Mouse (Mus musculus) embryonic facial prominence, embryonic 13.5 days (tissue): Measurements from ENCODE around the gene Rpl32. TPM values are rescaled to one million over a fixed set of nuclear protein-coding genes. Genes with fewer than 3 reads are reported as not detected.

Experiments
- ATAC-seq: fragments of 200-750 bp; cut with Nextera tagmentation; 2 replicates; pipeline ENCODE4 v1.8.0; 2017; ENCODE audit warnings: low read depth; ENCODE audit not compliant: insufficient number of reproducible peaks, insufficient read depth, low FRiP score, low TSS enrichment
- H3K27ac ChIP-seq: fragments of 300-500 bp; sonication (generic); 2 replicates; pipeline ENCODE4 v1.5.1; 2015; ENCODE audit warnings: moderate library complexity, mild to moderate bottlenecking, inconsistent platforms
- H3K27me3 ChIP-seq: fragments of 300-500 bp; sonication (generic); 2 replicates; pipeline ENCODE4 v1.6.1; 2015; ENCODE audit warnings: mild to moderate bottlenecking, inconsistent platforms
- H3K36me3 ChIP-seq: fragments of 300-500 bp; sonication (generic); 2 replicates; pipeline ENCODE4 v1.6.1; 2015; ENCODE audit warnings: mild to moderate bottlenecking, inconsistent platforms
- H3K4me1 ChIP-seq: fragments of 300-500 bp; sonication (generic); 2 replicates; pipeline ENCODE4 v1.6.1; 2015; ENCODE audit warnings: inconsistent platforms
- H3K4me2 ChIP-seq: fragments of 300-500 bp; sonication (generic); 2 replicates; pipeline ENCODE4 v1.6.1; 2015; ENCODE audit warnings: moderate library complexity, mild to moderate bottlenecking, inconsistent platforms
- H3K4me3 ChIP-seq: fragments of 300-500 bp; sonication (generic); 2 replicates; pipeline ENCODE4 v1.5.1; 2015; ENCODE audit warnings: mild to moderate bottlenecking, inconsistent platforms
- H3K9ac ChIP-seq: fragments of 300-500 bp; sonication (generic); 2 replicates; pipeline ENCODE4 v1.6.1; 2015; ENCODE audit warnings: mild to moderate bottlenecking, inconsistent platforms
- H3K9me3 ChIP-seq: fragments of 300-500 bp; sonication (generic); 2 replicates; pipeline ENCODE4 v1.6.1; 2016; ENCODE audit warnings: inconsistent platforms
- WGBS: fragments of 180-500 bp; shearing (Covaris S2); methylation state at CpG from one replicate; pipeline ENCODE4 v1.1.7; 2015; ENCODE audit warnings: mixed read lengths; 5-methylcytosine and 5-hydroxymethylcytosine counted together
- polyA plus RNA-seq: library from polyadenylated mRNA; unstranded; fragments of >200 nt; fragmentation: Nextera tagmentation; extraction: Ambion mirVana; gene quantifications from 2 replicates; pipeline ENCODE4 v1.2.1, GENCODE M21; 2015

Gene Rpl32
- polyA plus RNA-seq: 2,295 and 2,526 TPM in 2 replicates

GRCm38 (mm10) chr6:115808488-115809231 is at the start of gene Rpl32:
Gene Rpl32 (minus strand): TSS chr6:115808747.
- WGBS: under 1% methylated on average over 47 of the region's 47 CpGs
- H3K27ac ChIP-seq: peak within 1 kb of the TSS; percentile 98
- H3K4me1 ChIP-seq: peaks cover 21% of the 10 kb centered on the region
- H3K36me3 ChIP-seq: peaks cover 37% of the 10 kb centered on the region
- peak within 1 kb of the TSS; percentile 100 for H3K4me3 ChIP-seq
- H3K4me2 ChIP-seq: peak within 1 kb of the TSS; percentile 76
- peak within 1 kb of the TSS; percentile 100 for H3K9ac ChIP-seq
- H3K27me3 ChIP-seq: no peaks in the 10 kb centered on the region
- ATAC-seq: peak; percentile 78; the same call in 1 of the 2 replicates
- no peaks in the 10 kb centered on the region for H3K9me3 ChIP-seq

GRCm38 (mm10) chr6:115856361-115856745 is 47.8 kb upstream of the Rpl32 start:
- Histone ChIP-seq H3K9me3 (no peaks in the 10 kb centered on the region), H3K9ac (no peak overlapping the region), H3K4me2 (no peak overlapping the region), H3K4me3 (no peak overlapping the region), H3K27ac (peak overlapping the region; percentile 60; the same call in 1 of the 2 replicates), H3K4me1 (peaks cover 23% of the 10 kb centered on the region), H3K36me3 (no peaks in the 10 kb centered on the region), H3K27me3 (no peaks in the 10 kb centered on the region)
- no peak for ATAC-seq
- 65% methylated on average over 4 of the region's 4 CpGs for WGBS

- 77% methylated on average over 3 of the region's 3 CpGs for WGBS
- ATAC-seq: no peak
- Histone ChIP-seq H3K4me3 (no peak overlapping the region), H3K9ac (no peak overlapping the region), H3K4me1 (peaks cover 25% of the 10 kb centered on the region), H3K4me2 (no peak overlapping the region), H3K27ac (peak overlapping the region; percentile 60; the same call in 1 of the 2 replicates), H3K27me3 (no peaks in the 10 kb centered on the region), H3K9me3 (no peaks in the 10 kb centered on the region), H3K36me3 (no peaks in the 10 kb centered on the region)
These were observed 47.3 kb upstream of the Rpl32 start for GRCm38 (mm10) chr6:115855733-115856360.

GRCm38 (mm10) chr6:115854432-115854831 is 45.9 kb upstream of the Rpl32 start:
- Histone ChIP-seq H3K4me1 (peaks cover 25% of the 10 kb centered on the region), H3K9ac (no peak overlapping the region), H3K36me3 (peaks cover 7% of the 10 kb centered on the region), H3K27me3 (no peaks in the 10 kb centered on the region), H3K9me3 (no peaks in the 10 kb centered on the region), H3K27ac (no peak overlapping the region), H3K4me3 (no peak overlapping the region), H3K4me2 (no peak overlapping the region)
- 74% methylated on average over 2 of the region's 2 CpGs for WGBS
- ATAC-seq: no peak

- peak overlapping the region; percentile 64 for H3K4me3 ChIP-seq
- peaks cover 25% of the 10 kb centered on the region for H3K4me1 ChIP-seq
- peak overlapping the region; percentile 80 for H3K4me2 ChIP-seq
- 42% methylated on average over 7 of the region's 7 CpGs for WGBS
- H3K36me3 ChIP-seq: peaks cover 11% of the 10 kb centered on the region
- peak overlapping the region; percentile 72 for H3K9ac ChIP-seq
- no peak for ATAC-seq
- no peaks in the 10 kb centered on the region for H3K9me3 ChIP-seq
- H3K27me3 ChIP-seq: no peaks in the 10 kb centered on the region
- H3K27ac ChIP-seq: peak overlapping the region; percentile 91
These were observed 45.4 kb upstream of the Rpl32 start for GRCm38 (mm10) chr6:115853985-115854384.

- Histone ChIP-seq H3K27ac (peak within 1 kb of the TSS; percentile 91), H3K4me1 (peaks cover 25% of the 10 kb centered on the region), H3K36me3 (peaks cover 18% of the 10 kb centered on the region), H3K9ac (peak within 1 kb of the TSS; percentile 79), H3K9me3 (no peaks in the 10 kb centered on the region), H3K4me3 (peak within 1 kb of the TSS; percentile 64), H3K27me3 (no peaks in the 10 kb centered on the region), H3K4me2 (peak within 1 kb of the TSS; percentile 80)
- under 1% methylated on average over 51 of the region's 51 CpGs for WGBS
- ATAC-seq: peak; percentile 96
These were observed 44.7 kb upstream of the Rpl32 start, which contains the start of the genes Mbd4 and Ift122 for GRCm38 (mm10) chr6:115853091-115853813. Gene Mbd4 (minus strand): TSS chr6:115853371. Gene Ift122 (plus strand): TSS chr6:115853470.

- no peak; the same call in 1 of the 2 replicates for ATAC-seq
- Histone ChIP-seq H3K4me1 (peaks cover 25% of the 10 kb centered on the region), H3K4me2 (peak overlapping the region; percentile 80), H3K27ac (peak overlapping the region; percentile 91), H3K9me3 (no peaks in the 10 kb centered on the region), H3K4me3 (peak overlapping the region; percentile 64), H3K36me3 (peaks cover 20% of the 10 kb centered on the region), H3K9ac (peak overlapping the region; percentile 79), H3K27me3 (no peaks in the 10 kb centered on the region)
- 5% methylated on average over 20 of the region's 20 CpGs for WGBS
These were observed 44.0 kb upstream of the Rpl32 start for GRCm38 (mm10) chr6:115852446-115853090.

- peaks cover 36% of the 10 kb centered on the region for H3K36me3 ChIP-seq
- 0 out of 2 replicates have a peak overlapping the region, but pooled peaks have one; percentile 12 for H3K9ac ChIP-seq
These were observed 40.2 kb upstream of the Rpl32 start for GRCm38 (mm10) chr6:115848598-115849304.

GRCm38 (mm10) chr6:115846640-115847411 is 38.3 kb upstream of the Rpl32 start:
- Histone ChIP-seq H3K36me3 (peaks cover 55% of the 10 kb centered on the region), H3K27ac (no peak overlapping the region), H3K4me2 (no peak overlapping the region), H3K9me3 (no peaks in the 10 kb centered on the region), H3K4me3 (no peak overlapping the region), H3K27me3 (no peaks in the 10 kb centered on the region), H3K9ac (no peak overlapping the region), H3K4me1 (peaks cover 6% of the 10 kb centered on the region; the same call in 1 of the 2 replicates)
- ATAC-seq: no peak
- WGBS: 44% methylated on average over 8 of the region's 8 CpGs

More at GRCm38 (mm10) chr6:115848598-115849304, 40.2 kb upstream of the Rpl32 start:
- no peaks in the 10 kb centered on the region for H3K27me3 ChIP-seq
- no peak for ATAC-seq
- H3K4me1 ChIP-seq: peaks cover 14% of the 10 kb centered on the region
- no peak overlapping the region for H3K4me2 ChIP-seq
- H3K4me3 ChIP-seq: no peak overlapping the region
- WGBS: 86% methylated on average over 10 of the region's 10 CpGs
- no peak overlapping the region for H3K27ac ChIP-seq
- no peaks in the 10 kb centered on the region for H3K9me3 ChIP-seq

- no peaks in the 10 kb centered on the region for H3K9me3 ChIP-seq
- WGBS: 94% methylated on average over 4 of the region's 4 CpGs
- no peak overlapping the region for H3K4me2 ChIP-seq
- H3K9ac ChIP-seq: no peak overlapping the region
- H3K4me1 ChIP-seq: no peaks in the 10 kb centered on the region
- H3K27me3 ChIP-seq: no peaks in the 10 kb centered on the region
- no peak overlapping the region for H3K4me3 ChIP-seq
- ATAC-seq: no peak
- H3K27ac ChIP-seq: no peak overlapping the region
- H3K36me3 ChIP-seq: peaks cover 53% of the 10 kb centered on the region
These were observed 36.5 kb upstream of the Rpl32 start for GRCm38 (mm10) chr6:115845006-115845405.
